Mouse (Mus musculus) activated CD4-positive, CD25-positive, alpha-beta regulatory T cell, adult 9 weeks (primary cell): ENCODE data around the gene Vmn2r10. TPM values are rescaled to one million over a fixed set of nuclear protein-coding genes. Genes with fewer than 3 reads are reported as not detected.

Experiments
- polyA plus RNA-seq: library from polyadenylated mRNA; unstranded; fragments of 100-300 nt; shearing (Covaris generic); gene quantifications from one replicate; pipeline ENCODE4 v1.2.1, GENCODE M21; 2017

The Vmn2r10 gene
- polyA plus RNA-seq: not detected

GRCm38 (mm10) chr5:109006427-109006826 lies at the start of gene Vmn2r10:
Vmn2r10 (minus strand) TSS chr5:109006527.

Other genes starting within 250 kb of the Vmn2r10 start
- gene Rnf212, start 231.5 kb downstream of the Vmn2r10 start, polyA plus RNA-seq: not detected
- not detected for gene Tmed11, start 211.2 kb downstream of the Vmn2r10 start, polyA plus RNA-seq
- gene Vmn2r8, start 197.7 kb downstream of the Vmn2r10 start, polyA plus RNA-seq: not detected
- gene Vmn2r9, start 153.9 kb downstream of the Vmn2r10 start, polyA plus RNA-seq: not detected
- 0.26 TPM for gene Vmn2r11, start 53.0 kb upstream of the Vmn2r10 start, polyA plus RNA-seq
- not detected for gene Vmn2r12, start 91.4 kb upstream of the Vmn2r10 start, polyA plus RNA-seq
- not detected for gene Vmn2r13, start 185.7 kb upstream of the Vmn2r10 start, polyA plus RNA-seq
- gene Vmn2r14, start 218.2 kb upstream of the Vmn2r10 start, polyA plus RNA-seq: not detected